Mouse (Mus musculus) spleen, adult 12 weeks (tissue): Measurements from ENCODE around the gene Tiam2.

Source experiments
- DNase-seq: peaks from one replicate; pipeline ENCODE4 v3.0.0; 2022; ENCODE audit warnings: low spot score

Gene Tiam2

DNA sequence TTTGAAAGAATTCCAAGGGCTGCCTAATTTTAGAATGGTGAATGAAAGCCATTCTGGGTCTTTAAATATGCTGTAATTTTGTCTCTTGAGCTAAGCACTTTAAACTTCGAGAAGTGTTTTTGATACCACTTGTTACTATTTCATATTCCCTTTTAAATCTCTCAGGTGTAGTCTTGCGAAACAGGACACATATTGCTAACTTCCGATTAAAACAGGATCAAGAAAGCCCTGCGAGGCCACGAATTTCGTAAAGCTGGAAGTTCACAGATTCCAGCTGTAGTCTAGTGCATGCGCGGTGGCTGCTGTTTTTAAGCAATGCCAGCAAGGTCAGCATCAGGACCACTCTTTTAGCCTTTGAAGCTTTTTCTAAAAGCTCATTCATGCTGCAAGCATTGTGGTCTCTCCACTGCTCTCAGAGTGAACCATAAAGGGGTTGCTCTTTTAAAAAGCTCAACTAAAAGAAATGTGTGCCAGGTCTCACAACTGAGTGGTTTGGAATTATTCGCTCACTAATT is 232.0 kb downstream of the Tiam2 start:
- no peak for DNase-seq

- no peak for DNase-seq
Observed at GRCm38 (mm10) chr17:3560534-3560933, 234.2 kb downstream of the Tiam2 start.

DNA sequence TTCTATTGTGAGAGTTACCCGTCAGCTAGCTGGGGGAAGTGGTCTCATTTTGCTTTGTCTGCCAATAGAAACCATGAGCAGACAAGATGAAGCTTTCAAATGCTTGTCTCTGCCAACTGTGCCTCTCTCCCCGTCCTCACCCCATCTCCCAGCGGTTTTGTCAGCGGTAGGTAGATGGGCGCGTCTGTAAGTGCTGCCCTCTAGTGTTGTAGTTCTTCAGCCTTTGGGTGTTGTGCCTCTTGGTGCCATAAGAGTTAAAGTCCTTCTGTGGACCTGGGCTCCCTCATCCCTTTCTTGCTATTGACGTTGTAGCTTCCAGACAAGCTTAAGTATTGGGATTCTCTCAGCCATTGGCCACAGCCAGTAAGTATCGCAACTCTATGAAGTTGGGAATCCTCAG is 236.0 kb downstream of the Tiam2 start:
- no peak for DNase-seq

DNA sequence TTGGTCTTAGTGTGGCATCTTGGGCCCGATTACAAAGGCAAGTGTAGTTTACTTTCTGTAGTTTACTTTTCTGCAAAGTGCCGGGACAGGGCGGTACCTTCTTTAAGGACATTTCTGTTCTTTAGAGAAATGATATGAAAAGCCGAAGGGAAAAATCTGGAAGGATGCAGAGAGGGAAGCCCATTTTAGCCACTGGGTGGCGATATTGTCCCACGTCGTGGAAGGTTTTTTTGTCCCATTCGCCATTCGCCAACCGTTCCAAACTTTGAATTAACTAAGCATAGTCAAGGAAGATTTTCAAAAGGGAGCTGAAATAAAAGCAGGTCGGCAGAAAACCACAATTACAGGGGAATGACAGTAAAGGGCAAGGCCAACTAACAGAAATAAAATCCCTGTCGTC is 244.5 kb downstream of the Tiam2 start:
- no peak for DNase-seq
